ENCODE assay signal across 17 mouse cellular contexts in the genomic region with DNA sequence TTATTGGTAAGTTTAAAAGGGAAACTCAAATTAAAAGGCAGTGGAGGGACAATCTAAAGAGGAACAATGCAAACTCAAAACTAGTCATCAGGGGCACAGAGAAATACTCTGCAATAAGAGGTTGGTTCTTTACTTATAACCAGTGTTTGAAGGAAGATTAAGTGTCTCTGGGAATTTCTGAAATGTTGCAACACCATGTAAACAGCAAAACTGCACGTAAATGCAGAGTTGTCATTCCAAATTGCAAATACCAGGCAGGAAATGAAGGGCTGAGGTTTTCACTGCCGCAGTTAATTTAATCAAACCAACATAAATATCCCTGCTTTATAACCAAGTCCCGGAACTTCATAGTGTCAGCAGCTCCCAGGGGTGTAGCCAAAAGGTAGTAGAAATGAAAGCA.
A peak's percentile ranks its signal among the peaks of the same experiment; 100 is the strongest.
DNase-seq lines count a peak whose midpoint lies in the region; ATAC-seq and TF ChIP-seq lines count a peak whose summit lies in the region.
"Had no signal": no experiment of that assay in that cellular context is flagged by ENCODE, and none has a peak within 500 bp of the region (broad histone marks: within the 10 kb centered on the region; RNA-seq: fewer than 3 reads in every experiment).

No protein-coding gene starts in this region.

- peak overlapping the region; percentile 37 for H3K27ac ChIP-seq in forebrain, embryonic 11.5 days (ENCODE audit: low read depth, low read length)
- no peak overlapping the region for H3K27ac ChIP-seq in forebrain, postnatal 0 days (ENCODE audit: low read depth, low read length)
- peak overlapping the region; percentile 13; the same call in 1 of the 2 replicates for H3K27ac ChIP-seq in kidney, embryonic 16.5 days (ENCODE audit: low read length)
- H3K27ac ChIP-seq in kidney, embryonic 14.5 days (ENCODE audit: low read depth, low read length) = no peak overlapping the region
- peak overlapping the region; percentile 69 for H3K27ac ChIP-seq in embryonic facial prominence, embryonic 13.5 days
- peak overlapping the region; percentile 39; the same call in 1 of the 2 replicates for H3K27ac ChIP-seq in midbrain, embryonic 16.5 days (ENCODE audit: low read length)
- H3K27ac ChIP-seq: layer of hippocampus, adult 2 months; liver, embryonic 15.5 days had no signal

- H3K9me3 ChIP-seq in forebrain, embryonic 11.5 days (ENCODE audit: control insufficient read depth, low read length) = no peaks in the 10 kb centered on the region
- H3K9me3 ChIP-seq in forebrain, postnatal 0 days (ENCODE audit: low read length) = no peaks in the 10 kb centered on the region
- H3K9me3 ChIP-seq in kidney, embryonic 16.5 days (ENCODE audit: low read length) = no peaks in the 10 kb centered on the region
- H3K9me3 ChIP-seq in kidney, embryonic 14.5 days (ENCODE audit: control insufficient read depth, low read length) = no peaks in the 10 kb centered on the region
- H3K9me3 ChIP-seq in embryonic facial prominence, embryonic 13.5 days = no peaks in the 10 kb centered on the region
- no peaks in the 10 kb centered on the region for H3K9me3 ChIP-seq in midbrain, embryonic 16.5 days (replicated peaks; ENCODE audit: control insufficient read depth, low read length, poor library complexity, severe bottlenecking)
- H3K9me3 ChIP-seq: liver, embryonic 15.5 days had no signal

- no peak for ATAC-seq in forebrain, embryonic 11.5 days (replicated peaks; ENCODE audit: low FRiP score)
- ATAC-seq in forebrain, postnatal 0 days = no peak
- no peak for ATAC-seq in kidney, embryonic 16.5 days (ENCODE audit: low FRiP score, low TSS enrichment)
- ATAC-seq in kidney, embryonic 14.5 days (ENCODE audit: low FRiP score, low TSS enrichment) = no peak
- ATAC-seq in embryonic facial prominence, embryonic 13.5 days (ENCODE audit: insufficient number of reproducible peaks, insufficient read depth, low FRiP score, low TSS enrichment, low read depth) = no peak
- ATAC-seq in midbrain, embryonic 16.5 days = no peak
- ATAC-seq: inflammation-experienced regulatory T-cells, adult 6 months had no signal

- no peak overlapping the region for H3K9ac ChIP-seq in forebrain, embryonic 11.5 days (ENCODE audit: low read length)
- H3K9ac ChIP-seq in forebrain, postnatal 0 days = no peak overlapping the region
- H3K9ac ChIP-seq in kidney, embryonic 16.5 days (replicated peaks; ENCODE audit: low read length) = no peak overlapping the region
- no peak overlapping the region for H3K9ac ChIP-seq in kidney, embryonic 14.5 days (ENCODE audit: low read depth, low read length)
- H3K9ac ChIP-seq in embryonic facial prominence, embryonic 13.5 days = no peak overlapping the region
- H3K9ac ChIP-seq in midbrain, embryonic 16.5 days (ENCODE audit: low read depth, low read length) = no peak overlapping the region
- H3K9ac ChIP-seq: heart, embryonic 12.5 days; liver, embryonic 15.5 days had no signal

- H3K4me3 ChIP-seq in forebrain, embryonic 11.5 days (ENCODE audit: low read depth, low read length) = no peak overlapping the region
- no peak overlapping the region for H3K4me3 ChIP-seq in forebrain, postnatal 0 days (ENCODE audit: low read depth, low read length)
- H3K4me3 ChIP-seq in kidney, embryonic 16.5 days (ENCODE audit: low read length) = no peak overlapping the region
- no peak overlapping the region for H3K4me3 ChIP-seq in kidney, embryonic 14.5 days (ENCODE audit: low read length)
- H3K4me3 ChIP-seq in embryonic facial prominence, embryonic 13.5 days = no peak overlapping the region
- H3K4me3 ChIP-seq in midbrain, embryonic 16.5 days (ENCODE audit: low read depth, low read length) = no peak overlapping the region
- H3K4me3 ChIP-seq: heart, embryonic 12.5 days; layer of hippocampus, adult 2 months; liver, embryonic 15.5 days had no signal

- peaks cover 23% of the 10 kb centered on the region for H3K27me3 ChIP-seq in forebrain, embryonic 11.5 days (ENCODE audit: control insufficient read depth, insufficient read depth, low read length)
- H3K27me3 ChIP-seq in forebrain, postnatal 0 days (ENCODE audit: insufficient read depth, low read length) = no peaks in the 10 kb centered on the region
- no peaks in the 10 kb centered on the region for H3K27me3 ChIP-seq in kidney, embryonic 16.5 days (ENCODE audit: insufficient read depth, low read length)
- H3K27me3 ChIP-seq in kidney, embryonic 14.5 days (ENCODE audit: control insufficient read depth, insufficient read depth, low read length) = no peaks in the 10 kb centered on the region
- no peaks in the 10 kb centered on the region for H3K27me3 ChIP-seq in embryonic facial prominence, embryonic 13.5 days
- peaks cover 3% of the 10 kb centered on the region; the same call in 1 of the 2 replicates for H3K27me3 ChIP-seq in midbrain, embryonic 16.5 days (ENCODE audit: control insufficient read depth, insufficient read depth, low read depth, low read length)
- H3K27me3 ChIP-seq: heart, embryonic 12.5 days; liver, embryonic 15.5 days had no signal

- 42% methylated on average over 3 of the region's 3 CpGs for whole genome bisulfite sequencing in forebrain, embryonic 11.5 days
- WGBS in forebrain, postnatal 0 days = 36% methylated on average over 3 of the region's 3 CpGs
- WGBS in kidney, embryonic 16.5 days = 32% methylated on average over 3 of the region's 3 CpGs
- WGBS in kidney, embryonic 14.5 days = 34% methylated on average over 3 of the region's 3 CpGs
- WGBS in embryonic facial prominence, embryonic 13.5 days = 25% methylated on average over 3 of the region's 3 CpGs
- 24% methylated on average over 3 of the region's 3 CpGs for WGBS in midbrain, embryonic 16.5 days

- no peak for TF ChIP-seq CTCF in forebrain, postnatal 0 days (IDR thresholded peaks at IDR 0.05; ENCODE audit: low read depth)

- no peaks in the 10 kb centered on the region for H3K36me3 ChIP-seq in forebrain, embryonic 11.5 days (ENCODE audit: control insufficient read depth, insufficient read depth, low read length)
- no peaks in the 10 kb centered on the region for H3K36me3 ChIP-seq in forebrain, postnatal 0 days (ENCODE audit: insufficient read depth)
- no peaks in the 10 kb centered on the region for H3K36me3 ChIP-seq in kidney, embryonic 16.5 days (ENCODE audit: insufficient read depth, low read length)
- H3K36me3 ChIP-seq in kidney, embryonic 14.5 days (ENCODE audit: control insufficient read depth, insufficient read depth, low read length) = no peaks in the 10 kb centered on the region
- H3K36me3 ChIP-seq in embryonic facial prominence, embryonic 13.5 days = no peaks in the 10 kb centered on the region
- H3K36me3 ChIP-seq in midbrain, embryonic 16.5 days (ENCODE audit: control insufficient read depth, insufficient read depth, low read length) = no peaks in the 10 kb centered on the region
- H3K36me3 ChIP-seq: heart, embryonic 12.5 days; liver, embryonic 15.5 days had no signal

- DNase-seq in forebrain, embryonic 11.5 days (ENCODE audit: low spot score) = no peak
- no peak for DNase-seq in forebrain, postnatal 0 days
- no peak for DNase-seq in adrenal gland, adult (ENCODE audit: inconsistent age in 2 of 2, low spot score in 1 of 2)
- no peak for DNase-seq in embryo, embryonic 11 days
- DNase-seq: adrenal gland, postnatal 25 days; cerebellum, adult 2 months; gastrocnemius, postnatal 36 days; kidney, adult 9 months; thymus, adult 18-20 months had no signal

- H3K4me2 ChIP-seq in forebrain, embryonic 11.5 days (ENCODE audit: low read depth, low read length, severe bottlenecking) = no peak overlapping the region
- H3K4me2 ChIP-seq in forebrain, postnatal 0 days (ENCODE audit: low read depth) = no peak overlapping the region
- H3K4me2 ChIP-seq in kidney, embryonic 16.5 days (replicated peaks; ENCODE audit: low read depth, low read length) = no peak overlapping the region
- H3K4me2 ChIP-seq in kidney, embryonic 14.5 days (replicated peaks; ENCODE audit: low read depth, low read length) = no peak overlapping the region
- no peak overlapping the region for H3K4me2 ChIP-seq in embryonic facial prominence, embryonic 13.5 days
- no peak overlapping the region for H3K4me2 ChIP-seq in midbrain, embryonic 16.5 days (ENCODE audit: low read length)
- H3K4me2 ChIP-seq: heart, embryonic 12.5 days; liver, embryonic 15.5 days had no signal

- H3K4me1 ChIP-seq in forebrain, embryonic 11.5 days (replicated peaks; ENCODE audit: control insufficient read depth, insufficient read depth, low read length) = peaks cover 11% of the 10 kb centered on the region; the same call in 1 of the 2 replicates
- 0 out of 2 replicates have a peak, but pooled peaks cover 3% of the 10 kb centered on the region for H3K4me1 ChIP-seq in forebrain, postnatal 0 days (ENCODE audit: insufficient read depth)
- peaks cover 13% of the 10 kb centered on the region for H3K4me1 ChIP-seq in kidney, embryonic 16.5 days (ENCODE audit: insufficient read depth, low read length)
- 0 out of 2 replicates have a peak, but pooled peaks cover 14% of the 10 kb centered on the region for H3K4me1 ChIP-seq in kidney, embryonic 14.5 days (ENCODE audit: control insufficient read depth, insufficient read depth, low read length)
- peaks cover 32% of the 10 kb centered on the region for H3K4me1 ChIP-seq in embryonic facial prominence, embryonic 13.5 days
- peaks cover 28% of the 10 kb centered on the region for H3K4me1 ChIP-seq in midbrain, embryonic 16.5 days (ENCODE audit: control insufficient read depth, insufficient read depth, low read length)
- H3K4me1 ChIP-seq: liver, embryonic 15.5 days had no signal

Comparison
In these comparisons a context has a peak if more than half of its experiments do, and no peak if none do; other contexts are left out.
1. H3K27ac ChIP-seq: peak in forebrain, embryonic 11.5 days (single experiment), kidney, embryonic 16.5 days (single experiment), embryonic facial prominence, embryonic 13.5 days (single experiment) and midbrain, embryonic 16.5 days (single experiment); none in forebrain, postnatal 0 days (single experiment) and kidney, embryonic 14.5 days (single experiment).